Mouse (Mus musculus) brain, adult 2 months (tissue): ENCODE measurements at regions not wholly inside any gene's neighbourhood (a gene's known extent, or its start where the extent isn't known, plus 50 kb on each side); places are given as distances from the start of the nearest gene placed in this dataset.

Experiments
- DNase-seq: peaks from one replicate; pipeline ENCODE4 v3.0.0; 2011; ENCODE audit warnings: low read depth, low spot score

- DNase-seq: no peak
Observed at GRCm38 (mm10) chr1:193649400-193649799, 279.3 kb upstream of the Camk1g start.

GRCm38 (mm10) chr1:193647371-193648270, 277.5 kb upstream of the Camk1g start:
- no peak for DNase-seq

- DNase-seq: no peak
Observed at GRCm38 (mm10) chr1:193644506-193644905, 274.4 kb upstream of the Camk1g start.

- DNase-seq: peak; percentile 81
Observed at GRCm38 (mm10) chr1:193636451-193636850, 266.4 kb upstream of the Camk1g start.

- DNase-seq: no peak
Observed at GRCm38 (mm10) chr1:193632115-193632514, 262.0 kb upstream of the Camk1g start.

- no peak for DNase-seq
Observed at GRCm38 (mm10) chr1:193629887-193630286, 259.8 kb upstream of the Camk1g start.

GRCm38 (mm10) chr1:193626924-193627849, 257.1 kb upstream of the Camk1g start:
- DNase-seq: no peak

GRCm38 (mm10) chr1:193625101-193625956, 255.2 kb upstream of the Camk1g start:
- peak; percentile 50 for DNase-seq

- no peak for DNase-seq
Observed at GRCm38 (mm10) chr1:193623571-193623970, 253.5 kb upstream of the Camk1g start.

GRCm38 (mm10) chr1:193618250-193618649, 248.2 kb upstream of the Camk1g start:
- DNase-seq: no peak

GRCm38 (mm10) chr1:193610471-193610870, 240.4 kb upstream of the Camk1g start:
- DNase-seq: no peak

GRCm38 (mm10) chr1:193599895-193600294, 229.8 kb upstream of the Camk1g start:
- peak; percentile 40 for DNase-seq

GRCm38 (mm10) chr1:193599163-193599562, 229.1 kb upstream of the Camk1g start:
- peak; percentile 24 for DNase-seq

GRCm38 (mm10) chr1:193590301-193590829, 220.3 kb upstream of the Camk1g start:
- no peak for DNase-seq

- DNase-seq: peak; percentile 77
Observed at GRCm38 (mm10) chr1:193588477-193589464, 218.7 kb upstream of the Camk1g start.

- DNase-seq: no peak
Observed at GRCm38 (mm10) chr1:193587317-193587716, 217.2 kb upstream of the Camk1g start.

- peak; percentile 92 for DNase-seq
Observed at GRCm38 (mm10) chr1:193586896-193587295, 216.8 kb upstream of the Camk1g start.

GRCm38 (mm10) chr1:193583791-193584190, 213.7 kb upstream of the Camk1g start:
- peak; percentile 69 for DNase-seq

- DNase-seq: no peak
Observed at GRCm38 (mm10) chr1:193580393-193580792, 210.3 kb upstream of the Camk1g start.

GRCm38 (mm10) chr1:193579671-193580070, 209.6 kb upstream of the Camk1g start:
- DNase-seq: no peak
